Mouse (Mus musculus): Measurements from ENCODE around the gene Eif1b.

- TF ChIP-seq CTCF (IDR thresholded peaks at IDR 0.05; ENCODE audit: borderline replicate concordance, insufficient read depth, low read depth, low read length) (no peak), POLR2A (IDR thresholded peaks at IDR 0.05; ENCODE audit: borderline replicate concordance, insufficient read depth, low read length) (no peak)
These were observed 47.7 kb downstream of the Eif1b start, which contains the start of gene Entpd3 for GRCm38 (mm10) chr9:120539662-120540251.
